Comparison of ENCODE assay signal across 10 mouse cellular contexts in the genomic region with DNA sequence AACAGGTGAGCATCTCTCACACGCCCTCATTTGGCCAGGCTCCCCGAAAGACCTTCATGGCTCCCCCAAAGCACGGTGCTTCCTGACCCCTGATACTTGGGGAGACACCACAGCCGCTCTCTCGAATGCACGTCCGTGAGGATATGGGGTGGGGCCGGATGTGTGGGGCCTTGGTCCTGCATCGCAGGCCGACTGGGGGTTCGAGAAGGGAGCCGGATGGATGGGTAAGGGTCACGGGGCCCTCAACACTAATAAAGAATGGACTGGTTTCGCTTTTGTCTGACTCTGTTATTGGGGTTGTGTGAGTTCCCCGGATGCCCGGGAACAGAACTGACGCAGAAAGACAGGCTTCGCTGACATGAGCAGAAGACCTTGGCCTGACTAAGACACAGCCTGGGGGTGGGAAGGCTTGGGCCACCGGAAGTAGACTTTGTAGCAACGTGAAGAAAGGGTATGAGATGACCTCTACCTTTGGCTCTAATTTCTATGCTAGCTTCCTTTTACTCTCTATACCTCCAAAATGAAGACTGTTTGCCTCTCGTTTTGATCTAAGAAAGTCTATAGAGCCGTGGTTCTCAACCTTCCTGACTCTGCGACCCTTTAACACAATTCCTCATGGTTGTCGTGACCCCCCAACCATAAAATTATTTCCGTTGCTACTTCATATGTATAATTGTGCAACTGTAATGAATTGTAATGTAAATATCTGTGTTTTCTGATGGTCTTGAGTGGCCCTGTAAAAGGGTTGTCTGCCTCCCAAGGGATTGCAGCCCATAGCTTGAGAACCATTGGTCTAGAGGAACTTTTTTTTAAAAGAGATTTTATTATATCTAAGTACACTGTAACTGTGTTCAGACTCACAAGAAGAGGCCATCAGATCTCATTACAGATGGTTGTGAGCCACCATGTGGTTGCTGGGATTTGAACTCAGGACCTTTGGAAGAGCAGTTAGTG. TPM values are rescaled to one million over a fixed set of nuclear protein-coding genes. Genes with fewer than 3 reads are reported as not detected.
DNase-seq lines count a peak whose midpoint lies in the region; ATAC-seq and TF ChIP-seq lines count a peak whose summit lies in the region.
"Had no signal": no experiment of that assay in that cellular context is flagged by ENCODE, and none has a peak within 500 bp of the region (broad histone marks: within the 10 kb centered on the region; RNA-seq: fewer than 3 reads in every experiment).

No protein-coding gene starts in this region.

- peaks cover 34% of the 10 kb centered on the region for H3K27me3 ChIP-seq in kidney, embryonic 15.5 days
- peaks cover 13% of the 10 kb centered on the region for H3K27me3 ChIP-seq in G1E (ENCODE audit: insufficient read depth, low read length)
- peaks cover 23% of the 10 kb centered on the region for H3K27me3 ChIP-seq in stomach, embryonic 16.5 days (ENCODE audit: control insufficient read depth, insufficient read depth, low read length)

- H3K4me2 ChIP-seq in kidney, embryonic 15.5 days = no peak overlapping the region
- peak overlapping the region; percentile 2; the same call in 1 of the 2 replicates for H3K4me2 ChIP-seq in stomach, embryonic 16.5 days (ENCODE audit: low read depth, low read length)

- peak overlapping the region; percentile 14; the same call in 1 of the 2 replicates for H3K4me3 ChIP-seq in kidney, embryonic 15.5 days (replicated peaks)
- H3K4me3 ChIP-seq in G1E (ENCODE audit: low read depth, low read length) = peak overlapping the region; percentile 96
- H3K4me3 ChIP-seq in stomach, embryonic 16.5 days (replicated peaks; ENCODE audit: low read length) = peak overlapping the region; percentile 34
- H3K4me3 ChIP-seq: layer of hippocampus, adult 2 months had no signal

- no peak overlapping the region for H3K27ac ChIP-seq in kidney, embryonic 15.5 days
- H3K27ac ChIP-seq in stomach, embryonic 16.5 days (ENCODE audit: low read length) = no peak overlapping the region; the same call in 1 of the 2 replicates
- H3K27ac ChIP-seq: layer of hippocampus, adult 2 months had no signal

- no peak for TF ChIP-seq CTCF in G1E (IDR thresholded peaks at IDR 0.05; ENCODE audit: low read depth, low read length)

- H3K9ac ChIP-seq in kidney, embryonic 15.5 days = no peak overlapping the region
- H3K9ac ChIP-seq in stomach, embryonic 16.5 days (ENCODE audit: low read length) = no peak overlapping the region

- H3K4me1 ChIP-seq in kidney, embryonic 15.5 days = peaks cover 22% of the 10 kb centered on the region
- H3K4me1 ChIP-seq in G1E (ENCODE audit: insufficient read depth, low read depth, low read length) = peaks cover 47% of the 10 kb centered on the region
- no peaks in the 10 kb centered on the region; the same call in 1 of the 2 replicates for H3K4me1 ChIP-seq in stomach, embryonic 16.5 days (ENCODE audit: control insufficient read depth, insufficient read depth, low read length)

- H3K9me3 ChIP-seq in kidney, embryonic 15.5 days (replicated peaks) = no peaks in the 10 kb centered on the region
- H3K9me3 ChIP-seq in G1E (replicated peaks) = no peaks in the 10 kb centered on the region
- no peaks in the 10 kb centered on the region for H3K9me3 ChIP-seq in stomach, embryonic 16.5 days (replicated peaks; ENCODE audit: control insufficient read depth, low read length)

- WGBS in kidney, embryonic 15.5 days = 86% methylated on average over 25 of the region's 25 CpGs
- 80% methylated on average over 25 of the region's 25 CpGs for WGBS in stomach, embryonic 16.5 days

- no peak for DNase-seq in kidney, adult 9 months
- DNase-seq in G1E (ENCODE audit: low spot score) (no peak), liver (peak; percentile 55)
- no peak for DNase-seq in frontal cortex, postnatal 10 days (ENCODE audit: low spot score in 2 of 2)
- no peak for DNase-seq in cerebellum, postnatal 4 days (ENCODE audit: low spot score in 2 of 2)
- DNase-seq: adrenal gland, adult 8-10 months had no signal

- no peak for ATAC-seq in kidney, embryonic 15.5 days (replicated peaks; ENCODE audit: low FRiP score)
- no peak for ATAC-seq in G1E (ENCODE audit: extremely low read depth, insufficient number of reproducible peaks, low FRiP score, poor library complexity, severe bottlenecking)
- ATAC-seq in stomach, embryonic 16.5 days (ENCODE audit: insufficient read depth, low FRiP score) = no peak
- no peak for ATAC-seq in granulocyte monocyte progenitor cell, adult 5-6 weeks (replicated peaks; ENCODE audit: poor library complexity, severe bottlenecking)

- no peaks in the 10 kb centered on the region for H3K36me3 ChIP-seq in kidney, embryonic 15.5 days
- peaks cover 19% of the 10 kb centered on the region for H3K36me3 ChIP-seq in G1E (replicated peaks)
- H3K36me3 ChIP-seq in stomach, embryonic 16.5 days (ENCODE audit: control insufficient read depth, insufficient read depth, low read length) = no peaks in the 10 kb centered on the region

RNA-seq across cellular contexts. Expression of a gene that starts 3.1 kb away (rescaled TPM):
- 4.4 and 5.1 TPM in 2 replicates for polyA plus RNA-seq in kidney, embryonic 15.5 days (2015; fragmentation: Nextera tagmentation; extraction: Ambion mirVana)
- total RNA-seq in G1E (2014; fragmentation: Nextera tagmentation) (3.9 and 9.9 TPM in 2 replicates), G1E (2017) (17.4 and 21.2 TPM in 2 replicates)
- 10.2 and 10.4 TPM in 2 replicates for polyA plus RNA-seq in G1E (2012)
- polyA plus RNA-seq in stomach, embryonic 16.5 days (2015; fragmentation: Nextera tagmentation; extraction: Ambion mirVana) = 1.5 and 1.7 TPM in 2 replicates
- total RNA-seq in granulocyte monocyte progenitor cell, adult 5-6 weeks (2014; fragmentation: Nextera tagmentation) = 100 and 132 TPM in 2 replicates
- 51.8 and 56.2 TPM in 2 replicates for total RNA-seq in granulocyte monocyte progenitor cell, adult 5-6 weeks (2017)

RNA-seq across cellular contexts. Expression of a gene that starts 19.9 kb away (rescaled TPM):
- polyA plus RNA-seq in kidney, embryonic 15.5 days (2015; fragmentation: Nextera tagmentation; extraction: Ambion mirVana) = 164 and 168 TPM in 2 replicates
- total RNA-seq in G1E (2014; fragmentation: Nextera tagmentation) (64.1 and 95.8 TPM in 2 replicates), G1E (2017) (155 and 172 TPM in 2 replicates)
- polyA plus RNA-seq in G1E (2012) = 14.7 and 15.4 TPM in 2 replicates
- 116 and 119 TPM in 2 replicates for polyA plus RNA-seq in stomach, embryonic 16.5 days (2015; fragmentation: Nextera tagmentation; extraction: Ambion mirVana)
- total RNA-seq in granulocyte monocyte progenitor cell, adult 5-6 weeks (2014; fragmentation: Nextera tagmentation) = 130 and 136 TPM in 2 replicates
- 58.6 and 81.1 TPM in 2 replicates for total RNA-seq in granulocyte monocyte progenitor cell, adult 5-6 weeks (2017)

RNA-seq across cellular contexts. Expression of a gene that starts 36.1 kb away (rescaled TPM):
- polyA plus RNA-seq in kidney, embryonic 15.5 days (2015; fragmentation: Nextera tagmentation; extraction: Ambion mirVana) = 4.2 and 5.7 TPM in 2 replicates
- not detected in 2 replicates for total RNA-seq in G1E (2014; fragmentation: Nextera tagmentation)
- total RNA-seq in G1E (2017) = 0.05 and 0.70 TPM in 2 replicates
- polyA plus RNA-seq in G1E (2012) = 1.6 and 1.7 TPM in 2 replicates
- polyA plus RNA-seq in stomach, embryonic 16.5 days (2015; fragmentation: Nextera tagmentation; extraction: Ambion mirVana) = 17.4 and 19.0 TPM in 2 replicates
- 13,307 and 13,753 TPM in 2 replicates for total RNA-seq in granulocyte monocyte progenitor cell, adult 5-6 weeks (2014; fragmentation: Nextera tagmentation)
- total RNA-seq in granulocyte monocyte progenitor cell, adult 5-6 weeks (2017) = 9,750 and 13,011 TPM in 2 replicates
- total RNA-seq: adrenal gland, adult 8-10 months; layer of hippocampus, adult 2 months had no signal

Comparison
In these comparisons a context has a peak if more than half of its experiments do, and no peak if none do; other contexts are left out.
1. H3K4me3 ChIP-seq: peak in every context shown above with its lines; median percentile 96 in G1E; 34 in stomach, embryonic 16.5 days; 14 in kidney, embryonic 15.5 days.